Mouse (Mus musculus) bone marrow macrophage, adult 2 months (primary cell): ENCODE data around the gene St3gal3.

Experiments
- CTCF ChIP-seq: IDR thresholded peaks from 2 replicates; pipeline ENCODE4 v1.5.1; 2012; ENCODE audit warnings: low read depth, mild to moderate bottlenecking, low read length, moderate library complexity
- POLR2A ChIP-seq: IDR thresholded peaks from 2 replicates; pipeline ENCODE4 v1.6.1; 2012; ENCODE audit warnings: mild to moderate bottlenecking, low read depth, low read length, borderline replicate concordance

GRCm38 (mm10) chr4:118108779-118109178 is 25.9 kb downstream of the St3gal3 start:
- TF ChIP-seq POLR2A = no peak
- no peak for TF ChIP-seq CTCF
